Mouse (Mus musculus): ENCODE measurements around the gene Eif4e1b. TPM values are rescaled to one million over a fixed set of nuclear protein-coding genes. Genes with fewer than 3 reads are reported as not detected.

The Eif4e1b gene
- polyA plus RNA-seq (2012; ENCODE audit: low replicate concordance): not detected in 2 replicates

GRCm38 (mm10) chr13:54783698-54784097, at the start of gene Eif4e1b:
TSS of gene Eif4e1b (plus strand) at chr13:54783998.

DNA sequence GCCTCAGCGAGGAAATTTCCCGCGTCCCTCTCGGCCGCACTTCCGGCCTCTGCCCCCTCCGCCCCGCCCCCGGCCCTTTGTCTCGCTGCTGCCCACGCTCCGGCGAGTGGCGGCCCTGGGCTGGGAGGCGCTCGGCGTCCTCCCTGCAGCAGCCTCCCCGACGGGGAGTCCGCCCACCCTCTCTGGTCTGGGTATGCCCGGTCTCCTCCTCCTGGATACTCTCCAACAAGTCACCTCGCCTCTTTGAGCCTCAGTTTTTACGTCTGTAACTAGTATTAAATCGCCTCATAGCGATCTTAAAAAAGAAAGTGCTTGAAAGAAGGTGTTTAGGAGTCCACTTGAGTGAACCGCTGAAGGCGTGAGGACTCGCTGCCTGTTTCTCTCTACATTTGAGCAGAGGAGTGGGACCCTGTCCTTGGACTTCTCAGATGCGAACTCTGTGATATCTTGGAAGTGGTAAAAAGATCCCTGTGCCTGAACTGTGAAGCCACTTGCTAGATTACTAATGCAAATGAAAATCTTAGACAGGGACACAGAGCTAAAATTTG, 33.9 kb upstream of the Eif4e1b start, which contains the start of gene Gprin1:
Gene Gprin1, minus strand, starts transcription at position 11 of the 548 bp plus-strand sequence.

GRCm38 (mm10) chr13:54766192-54766768, 17.5 kb upstream of the Eif4e1b start, which contains the start of gene Sncb:
TSS of gene Sncb (minus strand) at chr13:54766595.

DNA sequence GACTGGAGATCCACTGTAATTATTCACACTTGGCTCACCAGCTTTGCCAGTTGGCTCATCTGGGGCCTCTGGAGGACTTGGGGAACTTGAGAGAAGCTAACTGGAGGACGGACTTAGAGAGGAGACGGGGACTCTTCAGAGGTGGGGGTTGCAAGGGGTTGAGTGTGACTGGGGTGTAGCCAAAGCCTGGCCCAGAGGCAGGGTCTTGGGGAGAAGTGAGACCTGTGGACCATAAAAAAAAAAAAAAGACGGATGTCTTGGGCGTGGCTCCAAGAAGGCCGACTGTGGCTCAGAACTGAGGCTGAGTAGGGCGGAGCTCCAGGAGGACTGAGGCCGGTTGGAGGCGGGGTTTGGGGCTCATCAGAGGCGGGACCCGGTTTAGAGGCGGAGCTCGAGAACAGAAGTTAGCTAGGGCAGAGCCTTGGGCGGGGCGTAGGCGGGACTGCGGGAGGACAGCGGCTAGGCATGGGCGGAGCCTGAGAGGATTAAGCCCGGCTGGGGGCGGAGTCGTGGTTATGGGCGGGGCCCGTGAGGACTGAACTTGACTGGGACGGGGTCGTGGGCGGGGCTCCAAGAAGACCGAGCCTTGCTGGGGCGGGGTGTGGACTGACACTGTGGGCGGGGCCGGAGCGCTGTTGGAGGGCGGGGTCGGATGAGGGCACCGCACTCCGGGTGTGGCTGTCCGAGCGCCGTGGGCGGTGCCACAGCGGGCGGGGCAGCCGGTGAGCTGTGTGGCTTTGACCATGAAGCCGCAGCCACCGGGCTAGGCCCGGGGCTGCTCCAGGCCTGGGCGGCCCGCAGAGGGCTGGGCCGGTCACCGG, 5.2 kb downstream of the Eif4e1b start, which contains the start of gene Tspan17:
Gene Tspan17, plus strand, starts transcription at position 638 of the 821 bp plus-strand sequence.

Other genes with a start within 250 kb of the Eif4e1b start
- 33.1 and 35.0 TPM in 2 replicates for gene 4833439L19Rik, start 218.6 kb upstream of the Eif4e1b start, polyA plus RNA-seq (2012; ENCODE audit: low replicate concordance)
- 16.0 and 34.8 TPM in 2 replicates for gene Arl10, start 209.0 kb upstream of the Eif4e1b start, polyA plus RNA-seq (2012; ENCODE audit: low replicate concordance)
- 11.6 and 18.1 TPM in 2 replicates for gene Nop16, start 193.9 kb upstream of the Eif4e1b start, polyA plus RNA-seq (2012; ENCODE audit: low replicate concordance)
- gene Higd2a, start 193.8 kb upstream of the Eif4e1b start, polyA plus RNA-seq (2012; ENCODE audit: low replicate concordance): 18.7 and 114 TPM in 2 replicates
- gene Cltb, start 172.7 kb upstream of the Eif4e1b start, polyA plus RNA-seq (2012; ENCODE audit: low replicate concordance): 37.1 and 61.7 TPM in 2 replicates
- 19.3 and 19.8 TPM in 2 replicates for gene Faf2, start 162.2 kb upstream of the Eif4e1b start, polyA plus RNA-seq (2012; ENCODE audit: low replicate concordance)
- gene Rnf44, start 90.1 kb upstream of the Eif4e1b start, polyA plus RNA-seq (2012; ENCODE audit: low replicate concordance): 531 and 756 TPM in 2 replicates
- 0.02 TPM in 1 of 2 replicates, not detected in the other for gene Cdhr2, start 82.5 kb upstream of the Eif4e1b start, polyA plus RNA-seq (2012; ENCODE audit: low replicate concordance)
- gene Gprin1, start 34.1 kb upstream of the Eif4e1b start, polyA plus RNA-seq (2012; ENCODE audit: low replicate concordance): not detected in 2 replicates
- gene Sncb, start 17.4 kb upstream of the Eif4e1b start, polyA plus RNA-seq (2012; ENCODE audit: low replicate concordance): 0.17 and 0.33 TPM in 2 replicates
- gene Tspan17, start 5.4 kb downstream of the Eif4e1b start, polyA plus RNA-seq (2012; ENCODE audit: low replicate concordance): 7.5 and 19.6 TPM in 2 replicates
- 1.5 and 2.8 TPM in 2 replicates for gene Unc5a, start 165.4 kb downstream of the Eif4e1b start, polyA plus RNA-seq (2012; ENCODE audit: low replicate concordance)
- 10.7 and 16.8 TPM in 2 replicates for gene Hk3, start 237.4 kb downstream of the Eif4e1b start, polyA plus RNA-seq (2012; ENCODE audit: low replicate concordance)

Measured in hematopoietic multipotent progenitor cell, adult 10-12 weeks (in vitro differentiated cells).